Mouse (Mus musculus) MEL (cell line): ENCODE results near the gene Kifc1. TPM values are rescaled to one million over a fixed set of nuclear protein-coding genes. Genes with fewer than 3 reads are reported as not detected.
A peak's percentile ranks its signal among the peaks of the same experiment; 100 is the strongest.

ENCODE experiments used
- DNase-seq: peaks from one replicate; pipeline ENCODE4 v3.0.0; 2011; ENCODE audit warnings: low read depth, low spot score
- H3K27ac ChIP-seq: 2 replicates; pipeline ENCODE4 v1.5.1; 2012; ENCODE audit warnings: low read depth, mild to moderate bottlenecking, control low read depth, low read length, moderate library complexity; ENCODE audit not compliant: control insufficient read depth
- H3K27me3 ChIP-seq, 2 experiments: fragments of 150-350 bp in 1 of 2; sonication (generic) in 1 of 2; 2 replicates each; pipeline ENCODE4 v1.6.1; 2012; ENCODE audit warnings: low read length in 2 of 2, mild to moderate bottlenecking in 2 of 2, improper control_type of control experiment in 1 of 2, moderate library complexity in 1 of 2; ENCODE audit not compliant: insufficient read depth in 2 of 2, control insufficient read depth in 1 of 2
- H3K36me3 ChIP-seq, 2 experiments: 2 replicates each; pipeline ENCODE4 v1.6.1; 2012 to 2014; ENCODE audit warnings: low read length in 2 of 2, improper control_type of control experiment in 1 of 2, inconsistent platforms in 1 of 2, mild to moderate bottlenecking in 1 of 2; ENCODE audit not compliant: insufficient read depth in 2 of 2, control insufficient read depth in 1 of 2
- H3K4me1 ChIP-seq, 2 experiments: fragments of 150-350 bp in 1 of 2; sonication (generic) in 1 of 2; 2 replicates each; pipeline ENCODE4 v1.6.1; 2012; ENCODE audit warnings: low read length in 2 of 2, improper control_type of control experiment in 1 of 2, mild to moderate bottlenecking in 1 of 2; ENCODE audit not compliant: insufficient read depth in 2 of 2, control insufficient read depth in 1 of 2
- H3K4me3 ChIP-seq, 2 experiments: fragments of 150-350 bp in 1 of 2; sonication (generic) in 1 of 2; 2 replicates each; pipeline ENCODE4 v1.5.1; 2012; ENCODE audit warnings: low read depth in 2 of 2, low read length in 2 of 2, mild to moderate bottlenecking in 2 of 2, moderate library complexity in 2 of 2, control low read depth in 1 of 2, improper control_type of control experiment in 1 of 2; ENCODE audit not compliant: control insufficient read depth in 1 of 2, insufficient read depth in 1 of 2
- H3K79me2 ChIP-seq: 2 replicates; pipeline ENCODE4 v1.6.1; 2012; ENCODE audit warnings: mild to moderate bottlenecking, low read length, moderate library complexity; ENCODE audit not compliant: control insufficient read depth, poor library complexity, insufficient read depth
- H3K9ac ChIP-seq: 2 replicates; pipeline ENCODE4 v1.6.1; 2012; ENCODE audit warnings: low read depth, mild to moderate bottlenecking, control low read depth, low read length, moderate library complexity; ENCODE audit not compliant: control insufficient read depth, poor library complexity, severe bottlenecking
- H3K9me3 ChIP-seq: fragments of 150-350 bp; sonication (generic); replicated peaks from 2 replicates; pipeline ENCODE4 v1.6.1; 2012; ENCODE audit warnings: mild to moderate bottlenecking, low read length, improper control_type of control experiment, moderate library complexity; ENCODE audit not compliant: insufficient read depth
- BHLHE40 ChIP-seq: IDR thresholded peaks from 2 replicates; pipeline ENCODE4 v1.6.1; 2012; ENCODE audit warnings: low read depth, mild to moderate bottlenecking, inconsistent platforms, low read length, improper control_type of control experiment, borderline replicate concordance
- CHD2 ChIP-seq: IDR thresholded peaks from 2 replicates; pipeline ENCODE4 v1.6.1; 2011; ENCODE audit warnings: low read length, improper control_type of control experiment
- CTCF ChIP-seq, 3 experiments: IDR thresholded peaks in 2 of 3; conservative IDR thresholded peaks in 1 of 3; 2 replicates each; pipeline ENCODE4 v1.5.1; 2011 to 2012; ENCODE audit warnings: low read length in 3 of 3, low read depth in 2 of 3, mild to moderate bottlenecking in 2 of 3, improper control_type of control experiment in 1 of 3, inconsistent platforms in 1 of 3, mixed read lengths in 1 of 3, moderate library complexity in 1 of 3; ENCODE audit not compliant: control insufficient read depth in 1 of 3, insufficient read depth in 1 of 3, poor library complexity in 1 of 3, severe bottlenecking in 1 of 3
- E2F4 ChIP-seq: IDR thresholded peaks from 2 replicates; pipeline ENCODE4 v1.6.1; 2011; ENCODE audit warnings: low read depth, low read length, improper control_type of control experiment, borderline replicate concordance
- GATA1 ChIP-seq: IDR thresholded peaks from 2 replicates; pipeline ENCODE4 v1.6.1; 2011; ENCODE audit warnings: low read depth, low read length, improper control_type of control experiment
- HCFC1 ChIP-seq: IDR thresholded peaks from 2 replicates; pipeline ENCODE4 v1.6.1; 2012; ENCODE audit warnings: low read depth, mild to moderate bottlenecking, inconsistent platforms, low read length, improper control_type of control experiment, moderate library complexity
- JUND ChIP-seq: IDR thresholded peaks from 2 replicates; pipeline ENCODE4 v1.6.1; 2011; ENCODE audit warnings: low read depth, mild to moderate bottlenecking, improper control_type of control experiment, low read length
- KAT2A ChIP-seq: conservative IDR thresholded peaks from 2 replicates; pipeline ENCODE4 v1.6.1; 2012; ENCODE audit warnings: low read depth, low read length, improper control_type of control experiment, inconsistent platforms
- MAFK ChIP-seq: IDR thresholded peaks from 2 replicates; pipeline ENCODE4 v1.6.1; 2011; ENCODE audit warnings: low read depth, mild to moderate bottlenecking, low read length, improper control_type of control experiment, borderline replicate concordance
- MXI1 ChIP-seq: IDR thresholded peaks from 2 replicates; pipeline ENCODE4 v1.6.1; 2011; ENCODE audit warnings: mild to moderate bottlenecking, low read depth, low read length, improper control_type of control experiment
- MYB ChIP-seq: IDR thresholded peaks from 2 replicates; pipeline ENCODE4 v1.6.1; 2011; ENCODE audit warnings: mild to moderate bottlenecking, low read depth, low read length, improper control_type of control experiment
- MYC ChIP-seq: IDR thresholded peaks from 2 replicates; pipeline ENCODE4 v1.6.1; 2011; ENCODE audit warnings: low read depth, mild to moderate bottlenecking, low read length, improper control_type of control experiment, moderate library complexity
- NELFE ChIP-seq: IDR thresholded peaks from 2 replicates; pipeline ENCODE4 v1.6.1; 2011; ENCODE audit warnings: low read depth, low read length, improper control_type of control experiment
- NRF1 ChIP-seq: IDR thresholded peaks from 2 replicates; pipeline ENCODE4 v1.6.1; 2014; ENCODE audit warnings: low read depth, mild to moderate bottlenecking, inconsistent platforms, low read length, improper control_type of control experiment, moderate library complexity; ENCODE audit not compliant: poor library complexity, insufficient read depth, severe bottlenecking
- POLR2AphosphoS2 ChIP-seq: IDR thresholded peaks from 2 replicates; pipeline ENCODE4 v1.6.1; 2011; ENCODE audit warnings: low read length, improper control_type of control experiment
- POLR2AphosphoS5 ChIP-seq: IDR thresholded peaks from 2 replicates; pipeline ENCODE4 v1.6.1; 2012; ENCODE audit warnings: low read depth, borderline replicate concordance, mild to moderate bottlenecking, inconsistent platforms, low read length, moderate library complexity, mixed read lengths
- RCOR1 ChIP-seq: IDR thresholded peaks from 2 replicates; pipeline ENCODE4 v1.6.1; 2012; ENCODE audit warnings: low read depth, mild to moderate bottlenecking, inconsistent platforms, low read length, improper control_type of control experiment
- SIN3A ChIP-seq: IDR thresholded peaks from 2 replicates; pipeline ENCODE4 v1.6.1; 2012; ENCODE audit warnings: low read length, improper control_type of control experiment, inconsistent platforms
- SMC3 ChIP-seq: IDR thresholded peaks from 2 replicates; pipeline ENCODE4 v1.6.1; 2011; ENCODE audit warnings: low read depth, low read length, improper control_type of control experiment
- TBP ChIP-seq: IDR thresholded peaks from 2 replicates; pipeline ENCODE4 v1.8.0; 2011; ENCODE audit warnings: low read depth, low read length, improper control_type of control experiment
- UBTF ChIP-seq: IDR thresholded peaks from 2 replicates; pipeline ENCODE4 v1.6.1; 2012; ENCODE audit warnings: low read depth, mild to moderate bottlenecking, inconsistent platforms, low read length, improper control_type of control experiment, moderate library complexity, borderline replicate concordance; ENCODE audit not compliant: insufficient read depth
- ZMIZ1 ChIP-seq: IDR thresholded peaks from 2 replicates; pipeline ENCODE4 v1.6.1; 2012; ENCODE audit warnings: low read depth, mild to moderate bottlenecking, inconsistent platforms, low read length, improper control_type of control experiment, moderate library complexity
- polyA plus RNA-seq, 2 experiments: library from polyadenylated mRNA; stranded (reverse) in 1 of 2; unstranded in 1 of 2; fragments of >175 nt in 1 of 2; fragments of >200 nt in 1 of 2; gene quantifications; 2 replicates each; pipeline versions ENCODE4 v1.2.1 to v1.2.4; 2012; ENCODE audit warnings: low replicate concordance in 2 of 2, low read depth in 1 of 2; ENCODE audit not compliant: insufficient read length in 2 of 2, insufficient read depth in 1 of 2, missing spikeins in 1 of 2
- total RNA-seq: library from RNA; depleted of rRNA; stranded (reverse); fragments of 300-350 nt; gene quantifications from 2 replicates; pipeline ENCODE4 v1.2.3, GENCODE M21; 2012

Kifc1 gene
- total and polyA plus RNA-seq, 3 experiments, result 17.1 to 53.5 TPM; not detected in 1

DNA sequence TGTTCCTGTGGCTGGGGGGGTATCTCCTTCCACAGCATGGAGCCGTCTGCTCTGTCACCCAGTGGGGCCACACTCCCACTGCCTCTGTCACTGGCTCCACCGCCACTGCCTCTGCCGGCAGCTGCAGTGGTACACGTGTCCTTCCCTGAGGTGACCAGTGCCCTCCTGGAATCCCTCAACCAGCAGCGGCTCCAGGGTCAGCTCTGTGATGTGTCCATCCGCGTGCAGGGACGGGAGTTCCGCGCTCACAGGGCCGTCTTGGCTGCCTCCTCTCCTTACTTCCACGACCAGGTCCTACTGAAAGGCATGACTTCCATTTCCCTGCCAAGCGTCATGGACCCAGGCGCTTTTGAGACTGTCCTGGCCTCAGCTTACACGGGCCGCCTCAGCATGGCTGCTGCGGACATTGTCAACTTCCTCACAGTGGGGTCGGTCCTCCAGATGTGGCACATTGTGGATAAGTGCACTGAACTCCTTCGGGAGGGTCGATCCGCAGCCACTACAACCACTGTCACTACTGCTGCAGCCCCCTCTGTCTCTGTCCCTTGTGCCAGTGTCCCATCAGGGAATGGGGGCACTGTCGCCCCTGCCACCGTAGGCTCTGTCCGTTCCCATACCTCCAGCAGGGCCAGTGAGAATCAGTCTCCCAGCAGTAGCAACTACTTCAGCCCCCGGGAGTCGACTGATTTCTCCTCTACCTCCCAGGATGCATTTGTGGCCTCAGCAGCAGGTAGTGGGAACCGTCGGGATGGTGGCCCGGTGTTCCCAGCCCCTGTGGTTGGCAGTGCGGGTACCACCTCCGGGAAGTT, 26.6 kb upstream of the Kifc1 start:
- no peaks in the 10 kb centered on the region for H3K27me3 ChIP-seq
- H3K9ac ChIP-seq, result peak overlapping the region; percentile 63; the same call in 1 of the 2 replicates
- H3K27ac ChIP-seq, result no peak overlapping the region
- no peak for DNase-seq
- no peaks in the 10 kb centered on the region for H3K9me3 ChIP-seq
- peaks cover 0 to 12% of the 10 kb centered on the region in 2 experiments for H3K36me3 ChIP-seq
- TF ChIP-seq HCFC1 (no peak), BHLHE40 (no peak), MXI1 (no peak), CHD2 (no peak)
- TF ChIP-seq, all 39 proteins: peak for 0
- Histone ChIP-seq H3K4me1 (peaks cover 4 to 21% of the 10 kb centered on the region in 2 experiments; a peak in 3 of 4 replicates), H3K79me2 (peaks cover 17% of the 10 kb centered on the region), H3K4me3 (peak overlapping the region; percentile 69 to 82)

DNA sequence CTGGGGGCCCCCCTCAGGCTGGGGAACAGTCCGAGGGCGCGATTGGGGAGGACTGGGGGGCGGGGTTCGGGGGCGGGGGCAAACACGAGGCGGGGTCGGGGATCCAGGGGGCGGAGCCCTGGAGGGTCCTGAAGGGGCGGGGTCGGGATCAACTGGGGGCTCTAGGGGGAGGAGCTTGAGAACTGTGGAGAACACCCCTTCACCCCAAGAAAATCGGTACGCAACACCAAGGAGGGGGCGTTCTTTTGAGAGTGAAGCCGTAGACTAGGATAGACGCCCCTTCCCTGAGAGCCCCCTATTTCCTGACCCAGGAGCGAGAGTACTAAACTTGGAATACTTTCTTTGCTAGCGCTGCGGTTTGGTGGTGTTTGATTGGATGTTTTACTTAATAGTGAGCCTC, 25.8 kb upstream of the Kifc1 start:
- Histone ChIP-seq H3K79me2 (peaks cover 22% of the 10 kb centered on the region), H3K27ac (no peak overlapping the region), H3K4me1 (peaks cover 4 to 18% of the 10 kb centered on the region in 2 experiments; a peak in 3 of 4 replicates), H3K36me3 (peaks cover 0 to 12% of the 10 kb centered on the region in 2 experiments), H3K4me3 (peak overlapping the region; percentile 69 to 82), H3K27me3 (no peaks in the 10 kb centered on the region), H3K9me3 (no peaks in the 10 kb centered on the region), H3K9ac (peak overlapping the region; percentile 63)
- no peak for DNase-seq
- no peak for TF ChIP-seq SIN3A
- TF ChIP-seq CTCF (IDR thresholded peaks at IDR 0.05 in 2 of 3, conservative IDR thresholded peaks at IDR 0.05 in 1 of 3; ENCODE audit: control insufficient read depth in 1 of 3, insufficient read depth in 1 of 3, low read depth in 2 of 3, low read length in 3 of 3, poor library complexity in 1 of 3, severe bottlenecking in 1 of 3), result no peak

DNA sequence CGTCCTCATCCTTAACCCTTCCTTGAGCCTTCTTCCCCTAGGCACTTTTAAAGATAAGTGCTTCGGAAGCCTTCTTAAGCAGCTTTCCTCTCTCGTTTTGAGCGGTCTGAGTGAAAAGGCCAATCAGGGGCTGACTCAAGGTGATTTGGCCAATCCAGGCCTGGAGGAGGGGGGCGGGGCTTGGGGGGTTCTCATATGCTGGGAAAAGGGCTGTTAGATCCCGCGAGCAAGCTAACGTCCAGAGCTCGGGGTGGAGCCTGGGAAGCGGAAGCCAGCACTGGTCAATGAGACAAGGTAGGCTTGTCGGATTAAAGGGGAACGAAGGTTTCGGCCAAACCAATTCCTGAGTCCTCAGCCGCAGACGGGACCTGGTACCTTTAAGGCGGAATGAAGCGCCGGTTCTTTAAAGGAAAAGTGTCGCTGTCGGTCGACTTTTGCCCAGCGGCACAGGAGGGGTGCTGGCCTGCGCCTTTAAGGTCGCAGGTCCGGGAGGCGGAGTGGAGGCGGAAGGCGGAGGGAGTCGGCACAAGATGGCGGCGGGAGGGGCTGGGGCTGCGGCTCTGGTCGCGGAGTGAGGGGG, 25.3 kb upstream of the Kifc1 start, which contains the start of the genes Tapbp and Zbtb22:
Gene Tapbp, plus strand, starts transcription at position 229 of the 580 bp plus-strand sequence.
Gene Zbtb22, plus strand, starts transcription at position 234 of the 580 bp plus-strand sequence.
- peaks cover 23% of the 10 kb centered on the region for H3K79me2 ChIP-seq
- no peaks in the 10 kb centered on the region for H3K9me3 ChIP-seq
- peak within 1 kb of the TSS; percentile 63 for H3K9ac ChIP-seq
- H3K36me3 ChIP-seq, result peaks cover 0 to 8% of the 10 kb centered on the region in 2 experiments
- peak within 1 kb of the TSS; percentile 69 to 82 for H3K4me3 ChIP-seq
- peak within 1 kb of the TSS; percentile 41 for H3K27ac ChIP-seq
- DNase-seq, result peak; percentile 99
- no peaks in the 10 kb centered on the region for H3K27me3 ChIP-seq
- peaks cover 4 to 14% of the 10 kb centered on the region in 2 experiments; a peak in 2 of 4 replicates for H3K4me1 ChIP-seq
- peak; percentile 40; the same call in 1 of the 2 replicates for TF ChIP-seq NELFE
- TF ChIP-seq KAT2A, result no peak; the same call in 1 of the 2 replicates
- TF ChIP-seq RCOR1, result 0 out of 2 replicates have a peak, but pooled peaks have one; percentile 24
- no peak for TF ChIP-seq JUND
- TF ChIP-seq MYC, result no peak
- TF ChIP-seq POLR2AphosphoS2, result peak; percentile 90
- no peak for TF ChIP-seq MAFK
- TF ChIP-seq UBTF, result no peak
- TF ChIP-seq ZMIZ1, result peak; percentile 60; the same call in 1 of the 2 replicates
- TF ChIP-seq GATA1, result no peak; the same call in 1 of the 2 replicates
- no peak for TF ChIP-seq CTCF (IDR thresholded peaks at IDR 0.05 in 2 of 3, conservative IDR thresholded peaks at IDR 0.05 in 1 of 3; ENCODE audit: control insufficient read depth in 1 of 3, insufficient read depth in 1 of 3, low read depth in 2 of 3, low read length in 3 of 3, poor library complexity in 1 of 3, severe bottlenecking in 1 of 3)
- peak; percentile 83; the same call in 1 of the 2 replicates for TF ChIP-seq TBP
- TF ChIP-seq E2F4, result no peak
- TF ChIP-seq BHLHE40, result 0 out of 2 replicates have a peak, but pooled peaks have one; percentile 10
- 0 out of 2 replicates have a peak, but pooled peaks have one; percentile 34 for TF ChIP-seq MYB
- no peak for TF ChIP-seq POLR2AphosphoS5
- TF ChIP-seq NRF1, result 0 out of 2 replicates have a peak, but pooled peaks have one; percentile 15
- no peak; the same call in 1 of the 2 replicates for TF ChIP-seq SMC3
